Mouse (Mus musculus) urinary bladder, adult 2 months (tissue): Measurements from ENCODE around the gene Ddx24. TPM values are rescaled to one million over a fixed set of nuclear protein-coding genes. Genes with fewer than 3 reads are reported as not detected.

Source experiments
- DNase-seq: peaks from one replicate; pipeline ENCODE4 v3.0.0; 2022; ENCODE audit warnings: low spot score
- polyA plus RNA-seq: library from polyadenylated mRNA; depleted of rRNA; stranded (reverse); fragments of >200 nt; gene quantifications from 2 replicates; pipeline ENCODE4 v1.2.3, GENCODE M21; 2012

Ddx24 gene
- polyA plus RNA-seq, 1 experiment = 59.5 TPM

- DNase-seq = no peak
These were observed 35.6 kb downstream of the Ddx24 start for GRCm38 (mm10) chr12:103389982-103390381.

GRCm38 (mm10) chr12:103389348-103389727 is 36.3 kb downstream of the Ddx24 start:
- DNase-seq = no peak

- peak; percentile 90 for DNase-seq
These were observed 36.9 kb downstream of the Ddx24 start, which contains the start of gene Otub2 for GRCm38 (mm10) chr12:103388505-103389347. TSS of gene Otub2 (plus strand) at chr12:103388682.

- no peak for DNase-seq
These were observed 45.4 kb downstream of the Ddx24 start for GRCm38 (mm10) chr12:103380226-103380625.

GRCm38 (mm10) chr12:103376774-103377173 is 48.9 kb downstream of the Ddx24 start:
- no peak for DNase-seq

- DNase-seq = no peak
These were observed 49.5 kb downstream of the Ddx24 start for GRCm38 (mm10) chr12:103376124-103376523.

GRCm38 (mm10) chr12:103373530-103374236 is 51.9 kb downstream of the Ddx24 start:
- DNase-seq = no peak

- no peak for DNase-seq
These were observed 53.9 kb downstream of the Ddx24 start for GRCm38 (mm10) chr12:103371711-103372110.

GRCm38 (mm10) chr12:103370861-103371260 is 54.8 kb downstream of the Ddx24 start:
- DNase-seq = no peak

- no peak for DNase-seq
These were observed 56.9 kb downstream of the Ddx24 start for GRCm38 (mm10) chr12:103368777-103369176.

- no peak for DNase-seq
These were observed 57.3 kb downstream of the Ddx24 start for GRCm38 (mm10) chr12:103368326-103368669.

GRCm38 (mm10) chr12:103367620-103368325 is 57.9 kb downstream of the Ddx24 start:
- DNase-seq = peak; percentile 51

- DNase-seq = no peak
These were observed 58.5 kb downstream of the Ddx24 start for GRCm38 (mm10) chr12:103367171-103367570.

- no peak for DNase-seq
These were observed 63.3 kb downstream of the Ddx24 start for GRCm38 (mm10) chr12:103362336-103362735.

- no peak for DNase-seq
These were observed 63.9 kb downstream of the Ddx24 start for GRCm38 (mm10) chr12:103361539-103362307.

GRCm38 (mm10) chr12:103360812-103361211 is 64.8 kb downstream of the Ddx24 start:
- no peak for DNase-seq

- DNase-seq = no peak
These were observed 66.5 kb downstream of the Ddx24 start for GRCm38 (mm10) chr12:103358951-103359801.

GRCm38 (mm10) chr12:103358216-103358615 is 67.4 kb downstream of the Ddx24 start:
- DNase-seq = no peak
